Mouse (Mus musculus): ENCODE results near the gene Nacc1. TPM values are rescaled to one million over a fixed set of nuclear protein-coding genes. Genes with fewer than 3 reads are reported as not detected.

The Nacc1 gene
- polyA plus RNA-seq, 1 experiment, result 86.7 TPM

DNA sequence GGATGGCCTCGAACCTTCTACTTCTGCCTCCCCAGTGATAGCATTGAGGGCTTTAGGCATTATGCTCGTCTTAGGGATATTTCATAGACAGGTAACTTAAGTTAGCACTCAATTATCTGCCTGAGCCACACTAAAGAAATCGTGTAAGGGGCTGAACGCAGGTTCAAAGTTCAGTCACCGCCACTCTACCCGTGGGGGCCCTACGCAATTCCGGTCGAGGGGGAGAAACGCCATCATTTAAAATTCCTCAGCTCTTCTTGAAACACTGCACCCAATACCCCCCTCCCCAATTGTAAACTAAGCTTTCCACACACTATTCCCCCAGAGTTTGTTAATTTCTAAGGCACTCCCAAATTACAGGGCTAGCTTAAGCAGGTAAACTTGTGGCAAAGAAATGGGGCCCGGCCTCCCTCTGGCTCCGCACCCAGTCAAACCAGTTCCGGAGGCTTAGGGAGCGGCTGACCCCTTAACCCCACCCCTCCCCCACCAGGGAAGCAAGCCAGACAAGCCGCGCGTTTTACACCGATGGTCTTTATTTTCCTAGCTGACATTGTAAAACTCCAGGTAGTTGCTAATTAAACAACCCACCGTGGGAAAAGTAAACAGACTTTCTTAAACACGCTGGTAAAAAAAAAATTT lies 26.7 kb downstream of the Nacc1 start:
- Histone ChIP-seq H3K4me1 (ENCODE audit: control insufficient read depth, insufficient read depth, low read length) (0 out of 2 replicates have a peak, but pooled peaks cover 2% of the 10 kb centered on the region), H3K27ac (ENCODE audit: insufficient read depth, low read length) (no peak overlapping the region), H3K4me3 (ENCODE audit: insufficient read depth, low read length) (peak overlapping the region; percentile 70)
- TF ChIP-seq POLR2A (IDR thresholded peaks at IDR 0.05; ENCODE audit: extremely low read depth, insufficient read depth, low read length) (no peak), CTCF (IDR thresholded peaks at IDR 0.05; ENCODE audit: extremely low read depth, insufficient read depth, low read length) (no peak)

DNA sequence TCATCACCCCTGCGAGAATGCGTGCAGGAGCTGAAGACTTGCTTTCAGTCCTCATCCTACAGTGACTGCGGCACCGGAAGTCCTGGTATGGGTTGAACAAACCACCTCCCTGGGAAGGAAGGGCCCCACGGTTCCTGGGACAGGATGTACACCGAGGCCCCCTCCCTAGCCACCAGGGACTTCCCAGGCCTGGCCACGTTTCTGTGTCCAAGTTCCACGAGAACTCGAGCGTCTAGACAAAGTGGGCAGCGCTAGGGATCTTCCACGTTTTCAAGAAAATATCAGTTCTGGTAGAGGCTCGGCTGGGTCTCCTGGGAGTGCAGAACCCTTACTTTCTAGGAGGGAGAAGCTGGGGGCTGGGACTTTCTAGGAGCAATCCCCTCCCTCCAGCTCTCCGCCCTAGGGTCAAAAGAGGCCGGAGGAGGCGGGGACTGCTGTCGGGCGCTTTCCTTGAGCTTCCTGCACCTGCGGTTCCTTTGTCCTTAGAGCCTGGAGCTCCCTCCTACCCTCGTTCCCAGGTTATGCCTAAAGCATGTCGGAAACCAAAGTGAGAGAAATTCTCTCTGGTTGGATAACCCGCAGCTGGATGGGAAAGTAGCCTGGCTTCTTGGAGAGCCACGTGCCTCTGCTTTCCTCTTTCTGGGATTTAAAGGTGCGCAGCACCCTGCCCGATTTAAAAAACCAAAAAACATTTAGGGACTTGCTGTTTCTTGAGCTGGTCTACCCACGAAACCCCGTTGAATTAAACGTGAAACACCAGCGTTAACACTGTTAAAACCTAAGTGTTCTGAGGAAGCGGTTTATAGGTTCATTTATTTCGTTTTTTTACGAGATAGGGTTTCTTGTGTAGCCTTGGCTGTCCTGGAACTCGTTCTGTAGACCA lies 27.5 kb downstream of the Nacc1 start:
- no peak for TF ChIP-seq POLR2A (IDR thresholded peaks at IDR 0.05; ENCODE audit: extremely low read depth, insufficient read depth, low read length)
- TF ChIP-seq CTCF (IDR thresholded peaks at IDR 0.05; ENCODE audit: extremely low read depth, insufficient read depth, low read length), result no peak
- Histone ChIP-seq H3K4me1 (ENCODE audit: control insufficient read depth, insufficient read depth, low read length) (0 out of 2 replicates have a peak, but pooled peaks cover 2% of the 10 kb centered on the region), H3K27ac (ENCODE audit: insufficient read depth, low read length) (no peak overlapping the region), H3K4me3 (ENCODE audit: insufficient read depth, low read length) (no peak overlapping the region; the same call in 1 of the 2 replicates)

DNA sequence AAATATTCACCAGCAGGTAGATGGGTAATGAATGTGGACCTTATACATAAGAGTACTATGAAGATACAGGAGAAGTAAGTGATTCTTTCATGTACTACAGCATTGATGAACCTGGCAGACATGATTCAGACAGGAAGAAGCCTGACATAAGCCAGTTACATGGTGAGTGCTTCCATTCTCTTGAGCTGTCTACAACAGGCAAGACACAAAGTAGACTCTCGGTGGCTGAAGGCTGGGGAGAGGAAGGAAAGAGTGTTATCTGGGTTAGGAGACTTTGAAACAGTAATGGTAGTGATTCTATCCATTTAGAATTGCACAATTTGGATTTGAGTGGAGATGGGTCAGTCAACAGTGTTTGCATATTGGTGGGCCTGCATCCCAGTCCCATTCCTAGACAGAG lies 28.7 kb downstream of the Nacc1 start:
- 0 out of 2 replicates have a peak, but pooled peaks cover 2% of the 10 kb centered on the region for H3K4me1 ChIP-seq (ENCODE audit: control insufficient read depth, insufficient read depth, low read length)

DNA sequence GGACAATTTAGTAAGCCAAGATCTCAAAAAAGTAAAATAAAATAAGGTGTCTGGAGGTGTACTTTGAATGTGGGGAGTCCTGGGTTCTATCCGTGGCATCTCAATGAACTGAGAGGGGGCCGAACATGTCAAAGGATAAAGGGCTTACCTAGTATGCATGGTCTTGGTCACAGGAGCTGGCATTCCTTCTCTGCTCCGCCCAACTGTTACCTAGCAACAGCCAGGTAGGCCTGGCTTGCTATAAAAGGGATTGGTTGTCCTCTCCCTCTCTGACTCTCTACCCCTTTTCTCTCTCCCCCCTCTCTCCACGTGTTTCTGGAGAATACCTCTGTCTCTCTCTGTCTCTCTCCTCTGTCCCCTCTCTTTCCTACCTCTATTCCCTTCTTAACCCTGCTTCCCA lies 30.0 kb downstream of the Nacc1 start:
- no peak for TF ChIP-seq CTCF (IDR thresholded peaks at IDR 0.05; ENCODE audit: extremely low read depth, insufficient read depth, low read length)
- no peak for TF ChIP-seq POLR2A (IDR thresholded peaks at IDR 0.05; ENCODE audit: extremely low read depth, insufficient read depth, low read length)
- H3K4me1 ChIP-seq (ENCODE audit: control insufficient read depth, insufficient read depth, low read length), result no peaks in the 10 kb centered on the region
- H3K27ac ChIP-seq (ENCODE audit: insufficient read depth, low read length), result no peak overlapping the region
- no peak overlapping the region for H3K4me3 ChIP-seq (ENCODE audit: insufficient read depth, low read length)

More for the DNA sequence above, 28.7 kb downstream of the Nacc1 start:
- no peak overlapping the region for H3K27ac ChIP-seq (ENCODE audit: insufficient read depth, low read length)
- TF ChIP-seq POLR2A (IDR thresholded peaks at IDR 0.05; ENCODE audit: extremely low read depth, insufficient read depth, low read length) (no peak), CTCF (IDR thresholded peaks at IDR 0.05; ENCODE audit: extremely low read depth, insufficient read depth, low read length) (no peak)
- no peak overlapping the region for H3K4me3 ChIP-seq (ENCODE audit: insufficient read depth, low read length)

DNA sequence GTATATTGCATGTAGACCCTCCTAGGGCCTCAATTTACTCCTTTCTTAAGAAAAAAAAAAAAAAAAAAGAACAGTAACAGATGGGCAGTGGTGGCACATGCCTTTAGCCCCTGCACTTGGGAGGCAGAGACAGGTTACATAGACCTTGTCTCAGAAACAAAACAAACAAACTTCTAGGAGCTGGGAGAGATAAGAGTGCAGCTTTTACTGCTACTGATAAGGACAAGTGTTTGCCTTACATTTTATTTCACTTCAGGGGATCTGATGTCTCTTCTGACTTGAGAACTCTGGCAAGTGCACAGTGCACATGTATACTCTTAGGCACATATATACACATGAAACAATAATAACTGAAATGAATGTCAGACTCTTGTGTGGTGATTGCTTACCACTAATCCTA lies 30.5 kb downstream of the Nacc1 start:
- Histone ChIP-seq H3K27ac (ENCODE audit: insufficient read depth, low read length) (no peak overlapping the region), H3K4me1 (ENCODE audit: control insufficient read depth, insufficient read depth, low read length) (no peaks in the 10 kb centered on the region), H3K4me3 (ENCODE audit: insufficient read depth, low read length) (no peak overlapping the region)
- TF ChIP-seq CTCF (IDR thresholded peaks at IDR 0.05; ENCODE audit: extremely low read depth, insufficient read depth, low read length) (no peak), POLR2A (IDR thresholded peaks at IDR 0.05; ENCODE audit: extremely low read depth, insufficient read depth, low read length) (no peak)

DNA sequence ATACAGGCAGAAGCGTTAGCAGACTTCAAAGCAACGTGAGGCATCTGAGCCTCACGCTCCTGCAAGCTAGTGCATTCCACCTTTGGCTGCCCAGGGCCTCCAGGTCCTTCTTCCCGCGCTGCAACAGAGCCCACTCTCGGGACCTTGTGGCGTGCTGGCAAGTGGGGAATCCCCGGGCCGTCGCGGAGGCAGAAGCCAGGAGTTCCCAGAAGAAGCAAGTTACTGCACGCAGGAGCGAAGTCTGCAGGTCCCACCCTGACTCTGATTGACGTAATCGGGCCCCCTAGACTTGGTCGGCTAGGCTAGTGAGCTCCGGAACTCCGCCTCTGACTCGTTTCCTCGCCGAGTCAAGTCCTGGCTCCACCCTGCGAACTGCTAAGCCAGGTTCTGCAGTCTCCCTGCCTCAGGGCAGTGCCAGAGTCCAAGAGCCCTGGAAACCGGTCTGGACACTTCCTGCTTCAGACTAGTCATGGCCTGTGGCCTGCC lies 31.0 kb downstream of the Nacc1 start:
- Histone ChIP-seq H3K4me1 (ENCODE audit: control insufficient read depth, insufficient read depth, low read length) (no peaks in the 10 kb centered on the region), H3K4me3 (ENCODE audit: insufficient read depth, low read length) (peak overlapping the region; percentile 24; the same call in 1 of the 2 replicates), H3K27ac (ENCODE audit: insufficient read depth, low read length) (peak overlapping the region; percentile 87)
- 0 out of 2 replicates have a peak, but pooled peaks have one; percentile 36 for TF ChIP-seq POLR2A (IDR thresholded peaks at IDR 0.05; ENCODE audit: extremely low read depth, insufficient read depth, low read length)
- TF ChIP-seq CTCF (IDR thresholded peaks at IDR 0.05; ENCODE audit: extremely low read depth, insufficient read depth, low read length), result no peak

DNA sequence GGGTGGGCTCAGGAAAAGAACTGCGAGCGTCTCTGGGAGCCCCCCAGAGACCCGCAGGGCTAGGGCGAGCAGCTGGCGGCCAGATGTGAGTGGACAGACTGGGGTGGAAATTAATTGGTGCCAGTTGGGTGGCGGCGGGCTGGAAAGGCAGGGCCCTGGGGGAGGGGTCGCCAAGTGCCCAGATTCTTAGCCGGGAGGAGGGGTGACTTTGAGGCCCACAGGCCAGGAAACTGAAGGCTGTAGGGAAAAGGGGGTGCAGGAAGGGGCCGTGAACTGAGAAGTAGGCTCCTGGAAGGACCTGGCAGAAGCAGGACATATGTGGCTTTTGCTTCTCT lies 31.5 kb downstream of the Nacc1 start:
- no peak for TF ChIP-seq POLR2A (IDR thresholded peaks at IDR 0.05; ENCODE audit: extremely low read depth, insufficient read depth, low read length)
- no peak for TF ChIP-seq CTCF (IDR thresholded peaks at IDR 0.05; ENCODE audit: extremely low read depth, insufficient read depth, low read length)
- Histone ChIP-seq H3K27ac (ENCODE audit: insufficient read depth, low read length) (peak overlapping the region; percentile 87), H3K4me3 (ENCODE audit: insufficient read depth, low read length) (peak overlapping the region; percentile 24; the same call in 1 of the 2 replicates), H3K4me1 (ENCODE audit: control insufficient read depth, insufficient read depth, low read length) (no peaks in the 10 kb centered on the region)

DNA sequence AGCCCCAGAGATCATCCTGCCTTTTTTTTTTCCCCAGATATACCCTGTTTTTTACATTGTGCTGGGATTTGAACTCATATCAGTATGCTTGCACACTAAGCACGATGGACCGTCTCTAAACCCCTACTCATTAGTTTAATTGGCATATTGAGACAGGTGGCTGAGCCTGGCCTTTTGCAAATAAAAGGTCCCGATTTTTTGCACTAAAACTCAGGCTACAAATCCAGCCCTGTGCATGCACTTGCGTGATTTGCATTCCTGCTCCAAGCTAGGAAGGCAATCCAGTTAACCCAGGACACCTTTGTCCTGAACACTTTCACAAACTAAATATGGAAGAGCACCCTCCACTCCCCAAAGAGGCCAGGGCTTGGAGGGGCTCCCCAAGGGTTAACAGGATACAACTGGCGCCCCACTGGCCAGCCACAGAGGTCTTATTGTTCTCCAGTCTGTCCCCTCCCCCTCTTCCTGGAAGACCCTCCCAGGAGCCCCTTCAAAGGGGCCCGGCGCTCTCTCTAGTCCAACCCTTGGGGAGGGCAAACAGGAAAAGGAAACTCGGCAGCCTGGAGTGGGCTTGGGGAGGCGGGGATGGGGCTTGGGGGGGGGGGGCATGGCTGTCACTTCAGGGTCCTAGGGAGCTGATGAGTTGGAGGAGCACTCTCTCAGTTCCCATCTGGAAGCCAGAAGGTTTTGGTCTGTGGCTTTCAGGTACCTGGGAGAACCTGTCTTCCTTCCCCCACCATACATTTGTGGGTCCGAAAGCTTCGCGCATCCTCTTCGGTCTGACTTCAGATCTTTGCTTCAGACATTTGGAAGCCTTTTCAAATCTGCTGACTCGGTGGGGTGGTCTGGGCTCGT lies 32.1 kb downstream of the Nacc1 start:
- H3K4me1 ChIP-seq (ENCODE audit: control insufficient read depth, insufficient read depth, low read length), result no peaks in the 10 kb centered on the region
- 0 out of 2 replicates have a peak overlapping the region, but pooled peaks have one; percentile 13 for H3K4me3 ChIP-seq (ENCODE audit: insufficient read depth, low read length)
- no peak for TF ChIP-seq CTCF (IDR thresholded peaks at IDR 0.05; ENCODE audit: extremely low read depth, insufficient read depth, low read length)
- no peak for TF ChIP-seq POLR2A (IDR thresholded peaks at IDR 0.05; ENCODE audit: extremely low read depth, insufficient read depth, low read length)
- H3K27ac ChIP-seq (ENCODE audit: insufficient read depth, low read length), result peak overlapping the region; percentile 87

DNA sequence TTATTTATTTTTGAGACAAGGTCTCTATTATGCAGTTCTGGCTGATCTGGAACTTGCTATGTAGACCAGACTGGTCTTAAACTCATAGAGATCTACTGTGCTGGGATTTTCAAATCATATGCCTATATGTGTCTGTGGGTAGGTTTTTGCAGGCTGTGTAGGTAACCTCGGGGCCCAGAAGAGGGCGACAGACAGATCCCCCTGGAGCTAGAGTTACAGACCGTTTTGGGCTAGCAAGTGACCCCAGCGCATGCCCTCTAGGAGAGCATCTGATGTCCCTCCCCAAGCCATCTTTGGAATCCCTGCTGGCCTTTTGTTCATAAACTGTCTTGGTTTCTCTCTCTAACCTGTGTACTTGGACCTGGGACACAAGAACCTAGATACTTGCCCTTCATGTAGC lies 33.1 kb downstream of the Nacc1 start:
- no peaks in the 10 kb centered on the region for H3K4me1 ChIP-seq (ENCODE audit: control insufficient read depth, insufficient read depth, low read length)
- H3K4me3 ChIP-seq (ENCODE audit: insufficient read depth, low read length), result no peak overlapping the region
- no peak overlapping the region for H3K27ac ChIP-seq (ENCODE audit: insufficient read depth, low read length)
- TF ChIP-seq POLR2A (IDR thresholded peaks at IDR 0.05; ENCODE audit: extremely low read depth, insufficient read depth, low read length), result no peak
- TF ChIP-seq CTCF (IDR thresholded peaks at IDR 0.05; ENCODE audit: extremely low read depth, insufficient read depth, low read length), result no peak

All from cortical plate, adult 2 months (tissue).